Mouse (Mus musculus): ENCODE results near the gene Cyp2j9. TPM values are rescaled to one million over a fixed set of nuclear protein-coding genes. Genes with fewer than 3 reads are reported as not detected.

Cyp2j9 gene
- polyA plus RNA-seq (2012; ENCODE audit: low replicate concordance), result not detected in 2 replicates

GRCm38 (mm10) chr4:96590911-96591790 lies at the start of gene Cyp2j9:
Gene Cyp2j9, minus strand, starts transcription at chr4:96591578.

GRCm38 (mm10) chr4:96553133-96553819 lies 38.1 kb downstream of the Cyp2j9 start, which contains the start of gene Cyp2j6:
Gene Cyp2j6, minus strand, starts transcription at chr4:96553661.

Other genes starting within 250 kb of the Cyp2j9 start
- gene Cyp2j11, start 242.9 kb downstream of the Cyp2j9 start, polyA plus RNA-seq (2012; ENCODE audit: low replicate concordance), result 0.20 TPM in 1 of 2 replicates, not detected in the other
- gene Cyp2j8, start 84.2 kb downstream of the Cyp2j9 start, polyA plus RNA-seq (2012; ENCODE audit: low replicate concordance), result not detected in 2 replicates
- gene Cyp2j6, start 37.9 kb downstream of the Cyp2j9 start, polyA plus RNA-seq (2012; ENCODE audit: low replicate concordance), result 0.17 TPM in 1 of 2 replicates, not detected in the other
- gene Cyp2j5, start 72.6 kb upstream of the Cyp2j9 start, polyA plus RNA-seq (2012; ENCODE audit: low replicate concordance), result not detected in 2 replicates
- not detected in 2 replicates for gene Gm12695, start 193.6 kb upstream of the Cyp2j9 start, polyA plus RNA-seq (2012; ENCODE audit: low replicate concordance)

Measured in leukemia stem cell, adult 10-12 weeks (primary cell).